Mouse (Mus musculus) G1E (cell line): Measurements from ENCODE around the gene Rac3.

Source experiments
- CTCF ChIP-seq: IDR thresholded peaks from 2 replicates; pipeline ENCODE4 v1.5.1; 2012; ENCODE audit warnings: low read depth, low read length, inconsistent platforms, mixed read lengths
- GATA1 ChIP-seq: IDR thresholded peaks from 2 replicates; pipeline ENCODE4 v1.6.1; 2012; ENCODE audit warnings: borderline replicate concordance, low read length, inconsistent platforms, mixed read lengths
- GATA2 ChIP-seq: IDR thresholded peaks from 2 replicates; pipeline ENCODE4 v1.6.1; 2012; ENCODE audit warnings: low read depth, low read length, inconsistent platforms, borderline replicate concordance
- TAL1 ChIP-seq: conservative IDR thresholded peaks from 2 replicates; pipeline ENCODE4 v1.6.1; 2012; ENCODE audit warnings: low read depth, low read length, inconsistent platforms, mixed read lengths

- TF ChIP-seq CTCF (no peak), GATA1 (no peak), TAL1 (no peak), GATA2 (no peak)
Measured at GRCm38 (mm10) chr11:120692471-120693011, 28.7 kb upstream of the Rac3 start.
